Mouse (Mus musculus) right cerebral cortex, adult 2 months (tissue): Measurements from ENCODE around the gene Dennd5a.
A peak's percentile ranks its signal among the peaks of the same experiment; 100 is the strongest.

ENCODE experiments used
- DNase-seq, 2 experiments: peaks; one replicate each; pipeline ENCODE4 v3.0.0; 2021 to 2022; ENCODE audit warnings: low spot score in 2 of 2

The Dennd5a gene

GRCm38 (mm10) chr7:109886249-109886648 lies 74.0 kb downstream of the Dennd5a start:
- DNase-seq, result no peak

GRCm38 (mm10) chr7:109882574-109882973 lies 77.7 kb downstream of the Dennd5a start:
- no peak for DNase-seq

- no peak for DNase-seq
Observed at GRCm38 (mm10) chr7:109881561-109882099, 78.6 kb downstream of the Dennd5a start.

- no peak for DNase-seq
Observed at GRCm38 (mm10) chr7:109879158-109879557, 81.1 kb downstream of the Dennd5a start.

DNA sequence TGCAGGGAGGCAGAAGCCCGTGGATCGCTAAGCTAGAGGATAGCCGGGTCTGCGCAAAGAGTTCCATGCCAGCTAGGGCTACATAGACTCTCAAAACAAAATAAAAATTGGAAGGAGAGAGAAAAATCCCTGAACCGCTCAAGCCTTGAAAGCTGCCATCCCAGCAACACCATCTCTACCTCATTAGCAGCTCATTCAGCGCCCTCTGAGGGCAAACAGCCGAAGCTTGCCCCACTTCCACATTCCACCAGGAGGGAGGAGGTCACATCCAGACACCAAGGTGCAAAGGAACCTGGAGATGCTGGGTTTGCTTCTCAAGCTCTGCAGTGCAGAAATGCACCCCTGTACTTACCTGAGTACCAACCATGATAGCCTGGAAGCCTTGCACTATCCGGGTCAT lies 84.2 kb downstream of the Dennd5a start:
- DNase-seq, result no peak

GRCm38 (mm10) chr7:109875598-109875997 lies 84.7 kb downstream of the Dennd5a start:
- no peak for DNase-seq

GRCm38 (mm10) chr7:109875033-109875432 lies 85.2 kb downstream of the Dennd5a start:
- DNase-seq, result no peak

DNA sequence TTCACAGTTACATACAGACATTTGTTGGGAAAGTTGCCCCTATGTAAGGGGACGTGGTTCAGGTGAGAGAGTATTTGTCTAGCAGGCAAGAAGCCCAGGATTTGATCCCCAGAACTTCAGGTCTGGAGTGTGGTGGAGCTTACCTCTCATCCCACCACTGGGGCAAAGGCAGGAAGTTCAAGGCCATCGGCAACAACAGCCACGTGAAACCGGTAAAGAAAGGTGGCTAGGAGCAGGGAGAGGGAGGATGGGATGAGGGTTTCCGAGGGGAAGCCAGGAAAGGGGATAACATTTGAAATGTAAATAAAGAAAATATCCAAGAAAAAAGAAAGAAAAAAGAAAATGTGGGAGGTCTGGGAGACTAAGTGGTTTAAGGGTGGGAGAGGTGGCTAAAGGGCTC lies 87.1 kb downstream of the Dennd5a start:
- no peak for DNase-seq

- no peak for DNase-seq
Observed at GRCm38 (mm10) chr7:109871232-109871631, 89.0 kb downstream of the Dennd5a start.

DNA sequence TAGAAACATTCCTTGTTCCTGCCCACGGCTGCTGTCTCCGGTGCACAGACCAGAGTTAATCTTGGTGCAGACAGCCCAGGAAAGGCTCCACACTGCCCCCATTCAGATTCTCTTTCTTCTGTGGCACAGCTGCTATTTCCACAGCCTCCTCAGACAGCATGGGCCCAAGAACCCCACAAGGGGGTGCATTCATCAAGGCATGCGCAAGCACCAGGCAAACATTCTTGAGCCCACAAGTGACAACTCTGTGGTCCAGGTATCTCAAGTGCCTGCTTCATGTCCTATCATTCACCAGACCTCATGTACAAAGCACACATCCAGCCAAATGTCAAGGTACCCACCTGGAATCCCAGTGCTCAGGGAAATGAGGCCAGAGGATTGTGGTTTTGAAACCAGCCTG lies 91.8 kb downstream of the Dennd5a start:
- DNase-seq, result peak in 1 of 2 experiments; percentile 33

DNA sequence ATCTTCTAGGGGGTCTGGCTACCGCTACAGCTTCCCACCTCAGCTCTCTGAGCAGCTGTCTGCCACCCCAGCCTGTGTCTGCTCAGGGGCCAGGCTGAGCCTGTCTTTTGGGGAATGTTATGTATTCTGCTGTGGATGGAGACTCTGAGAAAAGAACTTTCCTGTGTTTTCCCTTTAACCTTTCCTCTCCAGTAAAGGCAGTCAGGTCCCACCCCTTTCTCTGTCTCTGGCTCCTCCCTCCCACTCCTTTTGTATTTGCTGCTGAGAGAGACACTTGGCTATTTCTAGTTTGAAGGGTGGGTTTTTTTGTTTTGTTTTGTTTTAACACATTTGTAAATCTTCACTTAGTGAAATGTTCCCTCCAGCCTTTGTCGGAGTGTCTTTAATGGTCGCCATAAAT lies 93.6 kb downstream of the Dennd5a start:
- no peak for DNase-seq

DNA sequence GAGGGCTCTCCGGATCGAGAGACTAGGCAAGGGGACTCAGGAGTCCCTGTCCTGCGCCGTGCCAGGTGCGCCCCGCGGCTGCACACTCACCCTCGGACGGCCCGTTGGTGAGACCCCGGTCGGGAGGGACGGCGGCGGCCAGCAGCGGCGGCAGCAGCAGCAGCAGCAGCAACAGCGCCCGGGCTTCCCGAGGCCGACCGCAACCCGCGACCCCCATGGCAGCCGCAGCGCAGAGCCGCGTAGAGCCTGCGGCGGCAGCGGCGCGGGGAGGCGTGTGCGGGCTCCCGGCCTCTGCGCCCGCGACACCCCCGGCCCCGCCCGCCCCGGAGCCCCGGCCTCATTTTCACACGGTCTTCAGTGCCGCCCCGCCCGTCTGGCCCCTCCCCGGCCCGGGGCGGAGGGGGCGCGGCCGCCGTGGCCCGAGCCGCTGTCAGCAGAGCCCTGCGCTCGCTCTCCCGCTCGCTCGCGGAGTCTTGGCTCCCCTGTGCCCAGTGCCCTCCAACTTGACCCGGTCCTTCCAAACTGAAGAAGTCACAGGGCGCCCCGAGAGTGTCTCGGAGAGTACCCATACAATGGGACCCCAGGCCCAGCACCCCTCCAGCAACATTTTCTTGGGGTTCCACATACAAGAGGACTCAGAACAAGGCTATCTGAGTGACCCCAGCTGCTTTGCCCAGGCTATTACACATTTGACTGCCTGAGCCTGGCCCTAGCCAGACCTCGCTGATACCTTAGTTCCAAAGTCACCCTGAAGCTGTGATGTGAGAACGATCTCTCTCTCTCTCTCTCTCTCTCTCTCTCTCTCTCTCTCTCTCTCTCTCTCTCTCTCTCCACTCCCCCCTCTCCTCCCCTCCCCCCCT lies 94.7 kb downstream of the Dennd5a start, which contains the start of gene Scube2:
Scube2 (minus strand) TSS at position 310 of the 860 bp plus-strand sequence.
- DNase-seq, result no peak

- no peak for DNase-seq
Observed at GRCm38 (mm10) chr7:109863561-109863960, 96.7 kb downstream of the Dennd5a start.

GRCm38 (mm10) chr7:109860162-109860561 lies 100.1 kb downstream of the Dennd5a start:
- no peak for DNase-seq

DNA sequence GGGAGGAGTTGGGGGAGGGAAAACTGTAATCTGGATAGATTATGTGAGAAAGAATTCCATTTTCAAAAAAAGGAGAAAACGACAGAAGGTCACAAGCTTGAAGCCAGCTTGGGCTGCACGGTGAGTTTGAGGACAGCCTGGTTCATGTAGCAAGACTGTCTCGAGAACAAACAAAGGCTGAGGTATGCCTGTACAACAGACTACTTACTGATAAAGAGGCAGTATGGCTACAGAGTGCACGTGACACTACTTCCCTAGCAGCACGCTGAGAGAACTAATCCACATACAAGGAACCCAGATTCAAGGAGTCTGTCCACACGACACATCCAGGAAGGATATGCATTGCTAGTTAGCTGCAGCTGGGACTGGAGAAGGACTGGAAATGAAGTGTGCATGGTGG lies 100.9 kb downstream of the Dennd5a start:
- no peak for DNase-seq

DNA sequence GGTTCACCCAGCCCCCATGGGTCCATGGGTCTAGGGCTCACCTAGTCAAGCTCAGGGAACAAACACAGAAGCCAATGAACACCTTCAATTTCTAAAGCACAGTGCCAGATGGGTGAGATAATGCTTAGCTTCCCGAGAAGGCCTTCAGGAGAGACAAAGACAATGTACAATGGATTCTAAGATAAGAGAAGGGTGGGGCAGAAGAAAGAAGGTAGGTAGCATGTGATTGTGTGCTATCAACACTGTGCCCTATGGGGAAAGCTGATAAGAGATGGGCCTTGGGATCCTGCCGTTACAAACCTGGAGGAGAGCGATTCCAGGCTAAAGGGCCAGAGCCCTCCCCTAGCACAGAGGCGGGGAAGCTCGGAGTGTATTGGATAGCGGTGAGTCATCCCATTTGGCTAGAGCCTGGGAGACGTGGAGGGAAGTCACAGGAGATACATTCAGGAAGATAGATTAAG lies 107.5 kb downstream of the Dennd5a start:
- DNase-seq, result peak in 1 of 2 experiments; percentile 29

DNA sequence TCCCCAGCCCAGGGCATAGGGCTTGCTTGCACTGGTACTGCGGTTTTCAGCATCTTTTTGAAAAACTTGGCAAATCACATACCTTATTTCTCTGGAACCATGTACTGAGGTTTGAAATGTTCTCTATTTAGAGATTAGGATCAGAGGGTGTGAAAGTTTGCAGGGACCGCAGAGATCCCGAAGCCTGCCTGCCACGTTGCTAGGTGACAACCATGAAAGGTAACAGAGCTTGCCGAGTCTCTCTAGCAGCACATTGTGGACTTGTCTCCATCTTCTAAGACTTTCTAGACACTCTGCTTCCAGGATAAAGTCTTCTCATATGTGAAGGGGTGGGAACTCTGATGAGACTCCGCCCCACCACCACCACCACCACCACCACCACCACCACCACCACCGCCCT lies 108.3 kb downstream of the Dennd5a start:
- peak; percentile 23 to 27 for DNase-seq

DNA sequence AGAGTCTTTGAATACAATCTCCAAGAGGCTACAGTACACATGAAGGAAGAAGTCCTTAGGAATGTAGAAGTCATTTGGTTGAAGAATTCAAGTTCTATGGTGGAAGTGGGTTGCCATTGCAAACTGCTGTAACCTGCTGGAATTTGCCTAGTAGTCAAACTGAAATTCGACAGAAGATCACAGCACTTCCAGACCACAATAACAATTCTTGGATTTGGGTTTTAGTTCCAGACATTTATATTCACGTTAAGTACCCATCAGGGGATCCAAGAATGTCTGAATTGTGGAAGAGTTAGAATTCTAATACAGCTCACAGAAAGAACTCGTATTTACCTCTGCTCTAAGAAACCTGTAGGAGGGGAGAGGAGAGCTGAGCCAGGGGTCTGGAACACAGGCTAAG lies 109.7 kb downstream of the Dennd5a start:
- DNase-seq, result no peak

DNA sequence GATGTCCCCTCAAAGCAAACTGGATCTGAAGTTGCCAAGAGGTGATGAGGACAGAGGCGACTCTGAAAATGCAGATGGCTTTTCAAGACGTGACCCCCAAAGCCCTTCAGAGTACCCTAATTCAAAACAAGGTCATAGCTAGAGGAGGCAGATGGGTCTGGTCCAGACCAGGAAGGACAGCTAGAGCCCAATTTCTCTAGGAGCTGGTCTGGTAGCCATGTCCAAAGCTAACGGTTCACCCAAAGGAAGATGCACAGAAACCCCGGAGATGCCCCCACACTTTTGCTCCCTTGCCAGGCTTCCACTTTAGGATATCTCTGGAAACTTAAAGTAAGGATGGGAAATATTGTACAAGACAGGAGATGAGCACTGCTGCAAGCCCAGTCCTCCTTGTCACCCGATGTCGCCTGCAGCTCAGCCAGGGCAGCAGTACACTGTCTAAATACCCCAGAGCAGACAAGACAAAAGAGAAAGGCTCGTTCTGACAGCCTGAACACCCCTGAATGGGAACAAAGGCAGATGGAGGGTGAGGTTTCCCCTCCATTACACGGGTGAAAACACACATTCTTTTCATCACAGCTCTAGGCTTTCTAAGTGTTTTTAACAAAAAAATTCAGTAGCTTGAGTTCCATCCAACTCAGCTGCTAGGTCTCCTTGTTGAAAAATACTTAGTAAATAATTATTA lies 110.4 kb downstream of the Dennd5a start:
- DNase-seq, result no peak

DNA sequence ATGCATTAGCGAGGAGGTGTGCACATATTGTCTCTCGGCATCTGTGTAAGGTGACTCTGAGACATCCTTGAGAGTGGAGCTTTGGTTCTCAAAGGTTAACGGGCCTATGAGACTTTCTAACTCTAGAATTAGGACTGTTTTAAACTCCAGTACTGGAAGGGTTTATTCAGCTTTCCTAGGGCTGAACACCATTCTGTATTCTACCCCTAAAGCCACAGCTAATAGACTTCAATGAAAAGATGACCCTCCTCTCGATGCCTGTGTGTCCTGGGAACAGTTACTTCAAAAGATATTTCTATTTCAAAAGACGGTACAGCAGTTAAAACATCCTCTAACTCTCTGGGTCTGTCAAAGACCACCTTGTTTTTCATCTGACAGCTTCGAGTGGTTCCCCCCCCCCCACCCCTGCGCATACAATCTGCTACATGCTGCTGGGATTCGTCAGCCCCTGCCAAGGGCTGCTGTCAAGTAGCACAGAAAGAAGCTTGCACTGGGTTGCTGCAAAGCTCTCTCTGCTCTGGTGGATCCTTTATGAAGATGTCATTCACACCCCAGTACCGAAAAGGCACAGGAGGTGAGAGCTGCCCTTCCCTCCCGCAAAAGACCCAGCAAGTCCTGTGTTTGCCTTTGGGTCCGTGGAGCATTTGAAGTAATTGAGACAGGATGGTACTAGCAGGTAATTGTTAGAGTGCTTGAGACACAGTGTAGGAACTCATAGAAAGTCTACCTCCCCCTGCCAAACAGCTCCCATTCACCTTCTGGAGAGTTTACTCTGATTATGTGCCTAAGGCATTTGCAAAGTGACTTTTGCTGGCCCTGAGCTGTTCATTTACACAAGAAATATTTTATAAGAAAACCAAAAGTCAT lies 111.2 kb downstream of the Dennd5a start:
- no peak for DNase-seq

DNA sequence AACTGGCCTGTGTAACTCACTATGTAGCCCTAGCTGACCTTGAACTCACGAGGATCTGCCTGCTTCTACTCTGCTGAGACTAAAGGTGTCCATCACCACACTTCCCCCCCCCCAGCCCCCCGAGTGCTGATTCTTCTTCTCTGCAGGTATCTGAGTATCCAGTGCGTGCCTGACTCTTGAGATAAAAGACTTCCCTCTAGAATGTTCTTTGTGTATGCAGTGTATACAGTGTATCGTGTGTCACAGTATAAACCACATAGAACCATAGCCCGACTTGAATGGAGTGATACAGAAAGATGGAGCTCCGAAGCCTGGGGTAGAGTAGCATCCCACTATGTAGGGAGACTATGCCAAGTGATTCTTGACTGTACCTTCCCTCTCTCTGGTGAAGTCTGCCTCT lies 116.2 kb downstream of the Dennd5a start:
- no peak for DNase-seq
